In the genomic region with DNA sequence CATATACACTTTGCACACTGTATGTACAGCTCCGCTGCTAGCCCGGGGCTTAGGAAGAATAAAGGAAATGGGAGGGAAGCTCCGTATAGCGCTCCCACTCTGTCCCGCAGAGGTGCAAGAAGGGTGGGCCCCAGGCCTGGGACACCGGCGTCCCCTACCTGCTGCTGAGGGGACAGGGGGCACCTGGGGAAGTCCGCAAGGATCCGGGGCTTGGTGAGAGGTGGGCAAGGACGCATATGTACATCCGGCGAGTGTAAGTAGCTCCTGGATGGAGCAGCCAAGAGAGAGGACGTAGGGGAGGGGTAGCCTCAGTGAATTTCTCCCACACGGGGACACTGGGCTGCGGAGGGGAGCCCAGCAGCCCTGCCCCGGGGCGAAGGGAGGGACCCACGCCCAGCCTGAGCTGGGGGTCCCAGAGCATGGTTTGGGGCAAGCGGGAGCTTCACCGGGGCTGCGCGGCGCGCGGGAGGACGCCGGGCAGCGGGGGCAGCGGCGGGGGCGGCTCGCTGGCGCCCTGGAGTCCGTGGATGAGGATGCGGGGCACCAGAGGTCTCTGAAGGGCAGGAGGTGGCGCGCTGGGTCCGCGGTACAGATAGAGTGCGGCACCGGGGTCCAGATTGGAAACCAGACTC, we compare ENCODE assay signal across 10 mouse cellular contexts. TPM values are rescaled to one million over a fixed set of nuclear protein-coding genes. Genes with fewer than 3 reads are reported as not detected.
DNase-seq lines count a peak whose midpoint lies in the region; ATAC-seq lines count a peak whose summit lies in the region.
"Had no signal": no experiment of that assay in that cellular context is flagged by ENCODE, and none has a peak within 500 bp of the region (broad histone marks: within the 10 kb centered on the region; RNA-seq: fewer than 3 reads in every experiment).

No protein-coding gene starts in this region.

- DNase-seq in intestine, embryonic 14.5 days (ENCODE audit: low spot score): peak; percentile 67
- no peak for DNase-seq in layer of hippocampus, postnatal 25 days (ENCODE audit: extremely low spot score in 1 of 2, low spot score in 1 of 2)
- no peak for DNase-seq in lung, adult 18-20 months
- DNase-seq: thymus, postnatal 36 days had no signal

- H3K9ac ChIP-seq in intestine, embryonic 14.5 days (ENCODE audit: low read length): no peak overlapping the region
- H3K9ac ChIP-seq in intestine, embryonic 16.5 days (ENCODE audit: low read depth, low read length): no peak overlapping the region
- no peak overlapping the region for H3K9ac ChIP-seq in embryonic facial prominence, embryonic 13.5 days
- 0 out of 2 replicates have a peak overlapping the region, but pooled peaks have one; percentile 12 for H3K9ac ChIP-seq in hindbrain, embryonic 15.5 days
- H3K9ac ChIP-seq in midbrain, embryonic 16.5 days (ENCODE audit: low read depth, low read length): peak overlapping the region; percentile 65

- H3K9me3 ChIP-seq in intestine, embryonic 14.5 days (ENCODE audit: control insufficient read depth, low read length): no peaks in the 10 kb centered on the region
- H3K9me3 ChIP-seq in intestine, embryonic 16.5 days (ENCODE audit: control insufficient read depth, low read length): no peaks in the 10 kb centered on the region
- no peaks in the 10 kb centered on the region for H3K9me3 ChIP-seq in embryonic facial prominence, embryonic 13.5 days
- H3K9me3 ChIP-seq in hindbrain, embryonic 15.5 days: no peaks in the 10 kb centered on the region
- no peaks in the 10 kb centered on the region for H3K9me3 ChIP-seq in midbrain, embryonic 16.5 days (replicated peaks; ENCODE audit: control insufficient read depth, low read length, poor library complexity, severe bottlenecking)

- H3K27ac ChIP-seq in intestine, embryonic 14.5 days (ENCODE audit: low read depth): no peak overlapping the region
- H3K27ac ChIP-seq in intestine, embryonic 16.5 days (ENCODE audit: low read length): no peak overlapping the region
- no peak overlapping the region for H3K27ac ChIP-seq in embryonic facial prominence, embryonic 13.5 days
- peak overlapping the region; percentile 54 for H3K27ac ChIP-seq in hindbrain, embryonic 15.5 days (replicated peaks)
- H3K27ac ChIP-seq in midbrain, embryonic 16.5 days (ENCODE audit: low read length): peak overlapping the region; percentile 82

- WGBS in intestine, embryonic 14.5 days: 1% methylated on average over 41 of the region's 41 CpGs
- 2% methylated on average over 39 of the region's 41 CpGs for WGBS in intestine, embryonic 16.5 days
- WGBS in embryonic facial prominence, embryonic 13.5 days: 1% methylated on average over 41 of the region's 41 CpGs
- 1% methylated on average over 41 of the region's 41 CpGs for WGBS in hindbrain, embryonic 15.5 days
- WGBS in midbrain, embryonic 16.5 days: under 1% methylated on average over 41 of the region's 41 CpGs

- H3K4me3 ChIP-seq in intestine, embryonic 14.5 days (ENCODE audit: low read depth, low read length): no peak overlapping the region
- H3K4me3 ChIP-seq in intestine, embryonic 16.5 days (ENCODE audit: low read length): no peak overlapping the region
- H3K4me3 ChIP-seq in embryonic facial prominence, embryonic 13.5 days: peak overlapping the region; percentile 7
- peak overlapping the region; percentile 34 for H3K4me3 ChIP-seq in hindbrain, embryonic 15.5 days
- H3K4me3 ChIP-seq in midbrain, embryonic 16.5 days (ENCODE audit: low read depth, low read length): peak overlapping the region; percentile 41

- no peak overlapping the region for H3K4me2 ChIP-seq in intestine, embryonic 14.5 days (ENCODE audit: low read length)
- no peak overlapping the region for H3K4me2 ChIP-seq in intestine, embryonic 16.5 days (ENCODE audit: low read depth, low read length)
- no peak overlapping the region for H3K4me2 ChIP-seq in embryonic facial prominence, embryonic 13.5 days
- peak overlapping the region; percentile 48 for H3K4me2 ChIP-seq in hindbrain, embryonic 15.5 days
- H3K4me2 ChIP-seq in midbrain, embryonic 16.5 days (ENCODE audit: low read length): peak overlapping the region; percentile 49

- no peak for ATAC-seq in intestine, embryonic 14.5 days (replicated peaks; ENCODE audit: low FRiP score, low TSS enrichment, low read depth)
- no peak; the same call in 1 of the 2 replicates for ATAC-seq in intestine, embryonic 16.5 days
- ATAC-seq in embryonic facial prominence, embryonic 13.5 days (ENCODE audit: insufficient number of reproducible peaks, insufficient read depth, low FRiP score, low TSS enrichment, low read depth): no peak
- no peak; the same call in 1 of the 2 replicates for ATAC-seq in hindbrain, embryonic 15.5 days (ENCODE audit: low FRiP score, low read depth)
- no peak for ATAC-seq in midbrain, embryonic 16.5 days
- ATAC-seq in erythroblast, adult 5-6 weeks (replicated peaks; ENCODE audit: low FRiP score, poor library complexity, severe bottlenecking): no peak

- H3K36me3 ChIP-seq in intestine, embryonic 14.5 days (ENCODE audit: control insufficient read depth, insufficient read depth, low read length): peaks cover 17% of the 10 kb centered on the region
- no peaks in the 10 kb centered on the region for H3K36me3 ChIP-seq in intestine, embryonic 16.5 days (ENCODE audit: control insufficient read depth, insufficient read depth, low read length)
- H3K36me3 ChIP-seq in embryonic facial prominence, embryonic 13.5 days: peaks cover 21% of the 10 kb centered on the region
- peaks cover 8% of the 10 kb centered on the region; the same call in 1 of the 2 replicates for H3K36me3 ChIP-seq in hindbrain, embryonic 15.5 days
- H3K36me3 ChIP-seq in midbrain, embryonic 16.5 days (ENCODE audit: control insufficient read depth, insufficient read depth, low read length): peaks cover 3% of the 10 kb centered on the region; the same call in 1 of the 2 replicates

- H3K27me3 ChIP-seq in intestine, embryonic 14.5 days (replicated peaks; ENCODE audit: control insufficient read depth, insufficient read depth, low read length): peaks cover 81% of the 10 kb centered on the region
- peaks cover 66% of the 10 kb centered on the region for H3K27me3 ChIP-seq in intestine, embryonic 16.5 days (replicated peaks; ENCODE audit: control insufficient read depth, insufficient read depth, low read length)
- peaks cover 89% of the 10 kb centered on the region for H3K27me3 ChIP-seq in embryonic facial prominence, embryonic 13.5 days
- H3K27me3 ChIP-seq in hindbrain, embryonic 15.5 days: peaks cover 86% of the 10 kb centered on the region
- H3K27me3 ChIP-seq in midbrain, embryonic 16.5 days (ENCODE audit: control insufficient read depth, insufficient read depth, low read depth, low read length): peaks cover 63% of the 10 kb centered on the region

- no peaks in the 10 kb centered on the region for H3K4me1 ChIP-seq in intestine, embryonic 14.5 days (replicated peaks; ENCODE audit: control insufficient read depth, insufficient read depth, low read length)
- peaks cover 6% of the 10 kb centered on the region; the same call in 1 of the 2 replicates for H3K4me1 ChIP-seq in intestine, embryonic 16.5 days (ENCODE audit: control insufficient read depth, insufficient read depth, low read length)
- H3K4me1 ChIP-seq in embryonic facial prominence, embryonic 13.5 days: peaks cover 25% of the 10 kb centered on the region
- peaks cover 18% of the 10 kb centered on the region for H3K4me1 ChIP-seq in hindbrain, embryonic 15.5 days (replicated peaks)
- H3K4me1 ChIP-seq in midbrain, embryonic 16.5 days (ENCODE audit: control insufficient read depth, insufficient read depth, low read length): peaks cover 24% of the 10 kb centered on the region

RNA-seq across cellular contexts. Expression of a gene that starts 7.2 kb away (rescaled TPM):
- not detected in 2 replicates for polyA plus RNA-seq in intestine, embryonic 14.5 days (2014; fragmentation: Nextera tagmentation; extraction: Ambion mirVana)
- polyA plus RNA-seq in intestine, embryonic 16.5 days (2015; fragmentation: Nextera tagmentation; extraction: Ambion mirVana): not detected in 2 replicates
- polyA plus RNA-seq in embryonic facial prominence, embryonic 13.5 days (2015; fragmentation: Nextera tagmentation; extraction: Ambion mirVana): 0.14 TPM in 1 of 2 replicates, not detected in the other
- polyA plus RNA-seq in hindbrain, embryonic 15.5 days (2015; fragmentation: Nextera tagmentation; extraction: Ambion mirVana): 43.3 and 60.4 TPM in 2 replicates
- 28.9 and 35.2 TPM in 2 replicates for polyA plus RNA-seq in midbrain, embryonic 16.5 days (2015; fragmentation: Nextera tagmentation; extraction: Ambion mirVana)
- not detected in 2 replicates for total RNA-seq in erythroblast, adult 5-6 weeks (2015; ENCODE audit: low replicate concordance)
- total RNA-seq in erythroblast, adult 5-6 weeks (2017; ENCODE audit: low replicate concordance): 0.17 TPM in 1 of 2 replicates, not detected in the other
- total RNA-seq in layer of hippocampus, postnatal 25 days (2021): not detected
- total RNA-seq: granulocyte monocyte progenitor cell, adult 5-6 weeks had no signal

Comparison
In these comparisons a context has a peak if more than half of its experiments do, and no peak if none do; other contexts are left out.
1. H3K27ac ChIP-seq: peak in hindbrain, embryonic 15.5 days (single experiment) and midbrain, embryonic 16.5 days (single experiment); none in intestine, embryonic 14.5 days (single experiment), intestine, embryonic 16.5 days (single experiment) and embryonic facial prominence, embryonic 13.5 days (single experiment).
2. H3K4me2 ChIP-seq: peak in hindbrain, embryonic 15.5 days (single experiment) and midbrain, embryonic 16.5 days (single experiment); none in intestine, embryonic 14.5 days (single experiment), intestine, embryonic 16.5 days (single experiment) and embryonic facial prominence, embryonic 13.5 days (single experiment).
3. H3K4me3 ChIP-seq: peak in embryonic facial prominence, embryonic 13.5 days (single experiment), hindbrain, embryonic 15.5 days (single experiment) and midbrain, embryonic 16.5 days (single experiment); none in intestine, embryonic 14.5 days (single experiment) and intestine, embryonic 16.5 days (single experiment).
4. H3K9ac ChIP-seq: peak in hindbrain, embryonic 15.5 days (single experiment) and midbrain, embryonic 16.5 days (single experiment); none in intestine, embryonic 14.5 days (single experiment), intestine, embryonic 16.5 days (single experiment) and embryonic facial prominence, embryonic 13.5 days (single experiment).
5. RNA of a gene that starts 7.2 kb away (polyA plus RNA-seq): 43.3 to 60.4 TPM in hindbrain, embryonic 15.5 days and 28.9 to 35.2 TPM in midbrain, embryonic 16.5 days; 0.14 TPM in embryonic facial prominence, embryonic 13.5 days, not detected in intestine, embryonic 16.5 days and not detected in intestine, embryonic 14.5 days; every median in the first group is over 10 times any median in the second.